Mouse (Mus musculus): ENCODE results near the gene Hist1h2ah. TPM values are rescaled to one million over a fixed set of nuclear protein-coding genes. Genes with fewer than 3 reads are reported as not detected.
A peak's percentile ranks its signal among the peaks of the same experiment; 100 is the strongest.

The Hist1h2ah gene
- polyA plus RNA-seq, 1 experiment from 2014 or later: 10.7 TPM

DNA sequence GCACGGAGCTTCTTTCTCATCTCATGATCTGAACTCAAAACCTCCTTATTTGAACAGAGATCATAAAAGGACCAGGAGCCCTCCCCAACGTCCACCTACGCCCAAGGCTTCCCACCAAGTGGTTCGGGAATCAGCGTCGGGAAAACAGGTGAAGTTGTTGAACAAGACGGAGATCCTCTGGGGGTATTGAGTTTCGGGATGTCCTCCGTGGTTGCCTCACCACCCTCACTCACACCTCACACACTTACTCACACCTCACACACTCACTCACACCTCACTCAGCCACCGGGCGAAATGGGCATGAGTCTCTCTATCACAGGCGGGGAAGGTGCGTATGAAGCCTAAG lies 38.6 kb downstream of the Hist1h2ah start:
- no peak for ATAC-seq (replicated peaks; ENCODE audit: low FRiP score)
- 0% methylated on average over 13 of the region's 13 CpGs for WGBS
- Histone ChIP-seq H3K36me3 (ENCODE audit: control insufficient read depth, insufficient read depth, low read length) (no peaks in the 10 kb centered on the region), H3K27ac (ENCODE audit: low read depth, low read length) (no peak overlapping the region), H3K9me3 (ENCODE audit: control insufficient read depth, low read length) (no peaks in the 10 kb centered on the region), H3K4me2 (peak overlapping the region; percentile 79), H3K4me3 (ENCODE audit: low read depth, low read length) (peak overlapping the region; percentile 39), H3K27me3 (replicated peaks; ENCODE audit: control insufficient read depth, insufficient read depth, low read length) (peaks cover 49% of the 10 kb centered on the region), H3K4me1 (replicated peaks; ENCODE audit: control insufficient read depth, insufficient read depth, low read length) (peaks cover 8% of the 10 kb centered on the region; the same call in 1 of the 2 replicates), H3K9ac (ENCODE audit: low read depth, low read length) (no peak overlapping the region)
- no peak for DNase-seq (ENCODE audit: low spot score)

DNA sequence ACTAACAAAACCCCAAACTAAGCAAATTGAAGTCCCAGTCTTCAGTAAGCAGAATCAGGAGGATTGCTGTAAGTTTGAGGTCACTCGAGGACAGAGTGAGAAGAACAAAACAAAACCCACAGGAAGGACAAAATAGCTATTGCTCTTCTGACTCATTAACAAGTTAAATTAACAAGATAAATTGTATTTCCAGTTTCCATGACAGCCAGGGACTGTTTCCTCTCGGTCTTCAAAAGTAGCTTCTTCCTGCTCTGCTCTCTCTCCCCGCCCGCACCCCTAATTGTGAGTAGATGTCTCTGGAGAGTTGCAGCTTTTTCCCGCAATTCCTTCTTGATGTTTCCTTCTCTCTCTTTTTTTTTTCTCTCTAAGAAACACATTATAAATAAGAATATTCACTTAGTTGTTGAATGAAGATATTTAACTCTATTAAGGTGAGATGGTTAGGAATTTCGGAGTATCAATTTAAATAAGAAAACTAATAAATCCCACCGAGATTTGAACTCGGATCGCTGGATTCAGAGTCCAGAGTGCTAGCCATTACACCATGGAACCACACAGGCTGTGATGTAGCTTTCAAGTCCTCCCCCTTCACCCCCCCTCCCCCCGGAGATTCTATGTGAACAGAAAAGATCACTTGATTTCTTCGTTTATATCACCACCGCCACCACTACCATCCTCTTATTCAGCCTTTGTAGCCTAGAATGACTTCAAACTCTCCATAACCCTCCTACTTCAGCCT lies 39.1 kb downstream of the Hist1h2ah start:
- H3K36me3 ChIP-seq (ENCODE audit: control insufficient read depth, insufficient read depth, low read length): no peaks in the 10 kb centered on the region
- H3K27me3 ChIP-seq (replicated peaks; ENCODE audit: control insufficient read depth, insufficient read depth, low read length): peaks cover 49% of the 10 kb centered on the region
- ATAC-seq (replicated peaks; ENCODE audit: low FRiP score) (peak; percentile 65), DNase-seq (ENCODE audit: low spot score) (peak; percentile 83)
- peaks cover 8% of the 10 kb centered on the region; the same call in 1 of the 2 replicates for H3K4me1 ChIP-seq (replicated peaks; ENCODE audit: control insufficient read depth, insufficient read depth, low read length)
- H3K4me3 ChIP-seq (ENCODE audit: low read depth, low read length): peak overlapping the region; percentile 39
- WGBS: under 1% methylated on average over 12 of the region's 12 CpGs
- peak overlapping the region; percentile 0; the same call in 1 of the 2 replicates for H3K9ac ChIP-seq (ENCODE audit: low read depth, low read length)
- no peaks in the 10 kb centered on the region for H3K9me3 ChIP-seq (ENCODE audit: control insufficient read depth, low read length)
- H3K4me2 ChIP-seq: peak overlapping the region; percentile 79
- H3K27ac ChIP-seq (ENCODE audit: low read depth, low read length): no peak overlapping the region

DNA sequence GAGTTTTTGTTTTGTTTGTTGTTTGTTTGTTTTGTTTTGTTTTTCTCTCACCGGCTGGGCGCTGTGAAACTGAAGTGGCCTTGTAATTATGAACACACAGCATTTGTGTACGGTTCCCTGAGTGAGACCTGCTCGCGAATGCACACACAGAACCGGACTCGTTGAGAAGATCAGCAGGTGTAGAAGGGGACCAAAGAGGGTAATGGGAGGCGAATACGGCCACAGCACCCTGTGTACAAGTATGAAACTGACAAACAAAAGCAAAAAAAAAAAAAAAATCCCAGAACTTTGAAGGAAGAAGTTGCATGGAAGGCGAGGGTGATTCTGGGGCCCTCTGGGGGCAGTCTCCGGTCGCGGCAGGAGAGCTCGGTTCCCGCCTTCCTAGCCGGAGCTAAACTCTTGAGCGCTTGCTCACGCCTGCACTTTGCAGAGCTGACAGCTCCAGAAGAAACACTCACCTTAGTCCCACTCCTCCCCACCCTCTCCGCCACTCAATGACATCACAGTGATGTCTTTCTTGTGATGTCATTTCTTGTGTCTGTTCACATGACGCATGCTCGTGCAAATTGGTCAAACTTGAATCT lies 39.9 kb downstream of the Hist1h2ah start:
- Histone ChIP-seq H3K4me3 (ENCODE audit: low read depth, low read length) (peak overlapping the region; percentile 39), H3K4me1 (replicated peaks; ENCODE audit: control insufficient read depth, insufficient read depth, low read length) (peaks cover 8% of the 10 kb centered on the region; the same call in 1 of the 2 replicates), H3K27ac (ENCODE audit: low read depth, low read length) (no peak overlapping the region), H3K9ac (ENCODE audit: low read depth, low read length) (peak overlapping the region; percentile 0; the same call in 1 of the 2 replicates), H3K9me3 (ENCODE audit: control insufficient read depth, low read length) (no peaks in the 10 kb centered on the region), H3K27me3 (replicated peaks; ENCODE audit: control insufficient read depth, insufficient read depth, low read length) (peaks cover 46% of the 10 kb centered on the region), H3K36me3 (ENCODE audit: control insufficient read depth, insufficient read depth, low read length) (no peaks in the 10 kb centered on the region), H3K4me2 (peak overlapping the region; percentile 79)
- DNase-seq (ENCODE audit: low spot score) (peak; percentile 70), ATAC-seq (replicated peaks; ENCODE audit: low FRiP score) (peak; percentile 61)
- WGBS: under 1% methylated on average over 21 of the region's 21 CpGs

DNA sequence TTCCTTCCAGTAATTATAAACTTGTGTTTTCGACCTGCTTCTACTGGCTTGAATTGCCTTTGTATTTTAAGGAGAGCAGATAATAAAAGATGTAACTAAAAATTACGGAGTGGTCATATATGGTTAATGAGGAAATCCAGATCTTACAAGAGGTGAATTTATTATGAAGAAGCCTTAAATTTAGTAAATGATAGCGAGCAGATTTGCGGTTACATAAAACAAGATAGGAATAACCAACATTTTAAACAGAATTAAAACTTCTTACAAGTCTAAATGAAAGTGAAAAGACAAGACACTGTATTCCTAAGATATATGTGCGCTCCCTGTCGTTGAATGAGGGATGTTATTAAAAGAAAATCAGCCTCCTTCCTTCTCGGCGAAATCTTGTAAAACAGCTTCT lies 40.5 kb downstream of the Hist1h2ah start:
- no peaks in the 10 kb centered on the region for H3K36me3 ChIP-seq (ENCODE audit: control insufficient read depth, insufficient read depth, low read length)
- DNase-seq (ENCODE audit: low spot score): no peak
- H3K9ac ChIP-seq (ENCODE audit: low read depth, low read length): no peak overlapping the region
- H3K4me3 ChIP-seq (ENCODE audit: low read depth, low read length): peak overlapping the region; percentile 39
- H3K27me3 ChIP-seq (replicated peaks; ENCODE audit: control insufficient read depth, insufficient read depth, low read length): peaks cover 42% of the 10 kb centered on the region
- H3K27ac ChIP-seq (ENCODE audit: low read depth, low read length): no peak overlapping the region
- peaks cover 8% of the 10 kb centered on the region; the same call in 1 of the 2 replicates for H3K4me1 ChIP-seq (replicated peaks; ENCODE audit: control insufficient read depth, insufficient read depth, low read length)
- WGBS: 3% methylated on average over 8 of the region's 8 CpGs
- H3K9me3 ChIP-seq (ENCODE audit: control insufficient read depth, low read length): no peaks in the 10 kb centered on the region
- H3K4me2 ChIP-seq: peak overlapping the region; percentile 79
- ATAC-seq (replicated peaks; ENCODE audit: low FRiP score): no peak

DNA sequence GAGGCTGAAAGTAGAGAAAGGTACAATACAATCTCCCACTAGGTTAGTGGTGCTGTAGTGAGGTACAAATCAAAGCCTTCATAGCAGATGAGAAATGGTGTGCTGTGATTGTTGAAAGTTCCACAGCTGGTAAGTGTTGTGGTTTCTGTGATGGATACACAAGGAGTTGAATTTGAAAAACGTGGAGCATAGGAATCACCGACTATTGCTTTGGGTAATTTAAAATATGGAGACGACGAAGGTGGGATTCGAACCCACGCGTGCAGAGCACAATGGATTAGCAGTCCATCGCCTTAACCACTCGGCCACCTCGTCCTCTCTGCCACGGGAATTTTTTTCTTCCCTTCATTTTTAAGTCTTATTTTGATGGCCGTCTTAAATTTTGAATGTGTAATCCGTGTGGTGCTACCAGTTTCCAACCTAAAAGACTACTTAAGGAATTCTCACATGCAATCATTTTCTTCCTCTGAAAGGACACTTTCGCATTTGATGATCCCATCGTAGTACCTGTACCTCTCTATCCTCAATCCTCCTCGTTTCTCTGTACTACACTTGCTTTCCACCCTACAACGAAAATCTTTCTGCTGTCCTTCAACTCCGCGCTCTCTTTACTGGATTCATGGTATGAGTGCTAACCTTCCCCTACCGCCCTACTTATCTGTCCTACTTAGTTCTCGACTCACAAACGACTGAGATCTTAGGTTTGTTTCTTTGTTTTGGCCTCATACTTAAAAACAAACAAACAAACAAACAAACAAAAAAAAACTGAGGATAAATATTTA lies 41.2 kb downstream of the Hist1h2ah start:
- Histone ChIP-seq H3K4me1 (replicated peaks; ENCODE audit: control insufficient read depth, insufficient read depth, low read length) (peaks cover 8% of the 10 kb centered on the region; the same call in 1 of the 2 replicates), H3K27me3 (replicated peaks; ENCODE audit: control insufficient read depth, insufficient read depth, low read length) (peaks cover 35% of the 10 kb centered on the region), H3K4me2 (peak overlapping the region; percentile 79), H3K4me3 (ENCODE audit: low read depth, low read length) (peak overlapping the region; percentile 31), H3K36me3 (ENCODE audit: control insufficient read depth, insufficient read depth, low read length) (no peaks in the 10 kb centered on the region), H3K9ac (ENCODE audit: low read depth, low read length) (no peak overlapping the region), H3K27ac (ENCODE audit: low read depth, low read length) (no peak overlapping the region), H3K9me3 (ENCODE audit: control insufficient read depth, low read length) (no peaks in the 10 kb centered on the region)
- ATAC-seq (replicated peaks; ENCODE audit: low FRiP score): peak; percentile 74
- under 1% methylated on average over 22 of the region's 22 CpGs for WGBS
- DNase-seq (ENCODE audit: low spot score): peak; percentile 83

DNA sequence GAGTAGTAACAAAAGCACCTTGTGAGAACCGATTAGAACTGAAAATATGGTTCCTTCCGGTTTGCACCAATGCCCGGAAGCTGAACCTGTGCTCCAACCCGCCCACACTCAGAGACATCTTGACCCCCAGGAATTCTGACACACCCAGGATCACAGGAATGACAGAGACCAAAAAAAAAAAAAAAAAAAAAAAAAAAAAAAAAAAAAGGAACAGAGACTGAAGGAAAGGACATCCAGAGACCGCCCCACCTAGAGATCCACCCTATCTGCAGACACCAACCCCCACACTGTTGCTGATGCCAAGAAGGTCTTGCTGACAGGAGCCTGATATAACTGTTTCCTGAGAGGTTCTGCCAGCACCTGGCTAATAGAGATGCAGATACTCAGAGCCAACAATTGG lies 42.8 kb downstream of the Hist1h2ah start:
- no peak overlapping the region for H3K27ac ChIP-seq (ENCODE audit: low read depth, low read length)
- H3K4me3 ChIP-seq (ENCODE audit: low read depth, low read length): no peak overlapping the region
- no peak overlapping the region for H3K9ac ChIP-seq (ENCODE audit: low read depth, low read length)
- peaks cover 19% of the 10 kb centered on the region for H3K27me3 ChIP-seq (replicated peaks; ENCODE audit: control insufficient read depth, insufficient read depth, low read length)
- DNase-seq (ENCODE audit: low spot score): peak; percentile 29
- H3K4me2 ChIP-seq: no peak overlapping the region
- no peaks in the 10 kb centered on the region for H3K36me3 ChIP-seq (ENCODE audit: control insufficient read depth, insufficient read depth, low read length)
- peaks cover 8% of the 10 kb centered on the region; the same call in 1 of the 2 replicates for H3K4me1 ChIP-seq (replicated peaks; ENCODE audit: control insufficient read depth, insufficient read depth, low read length)
- WGBS: 73% methylated on average over 5 of the region's 5 CpGs
- ATAC-seq (replicated peaks; ENCODE audit: low FRiP score): no peak
- H3K9me3 ChIP-seq (ENCODE audit: control insufficient read depth, low read length): no peaks in the 10 kb centered on the region

Small RNAs within 50 kb of the gene (microRNA-seq; reads per million reads assigned to microRNA genes)
- gene Gm26300 (ENCODE audit: borderline number of aligned reads) (not detected), gene Gm44390 (ENCODE audit: borderline number of aligned reads) (5.3 reads per million, percentile 13 among the genes with 10 or more reads in this experiment), gene Gm44486 (ENCODE audit: borderline number of aligned reads) (not detected)

Other genes starting within 250 kb of the Hist1h2ah start
- gene Hist1h2an, start 248.3 kb downstream of the Hist1h2ah start, polyA plus RNA-seq (2014; fragmentation: Nextera tagmentation; extraction: Ambion mirVana): 5.8 and 12.6 TPM in 2 replicates
- 0.86 and 1.6 TPM in 2 replicates for gene Hist1h2bp, start 248.1 kb downstream of the Hist1h2ah start, polyA plus RNA-seq (2014; fragmentation: Nextera tagmentation; extraction: Ambion mirVana)
- gene Hist1h2bq, start 225.4 kb downstream of the Hist1h2ah start, polyA plus RNA-seq (2014; fragmentation: Nextera tagmentation; extraction: Ambion mirVana): 12.7 and 19.5 TPM in 2 replicates
- 2.2 TPM in 1 of 2 replicates, not detected in the other for gene Hist1h2ao, start 225.1 kb downstream of the Hist1h2ah start, polyA plus RNA-seq (2014; fragmentation: Nextera tagmentation; extraction: Ambion mirVana)
- gene Hist1h4m, start 223.8 kb downstream of the Hist1h2ah start, polyA plus RNA-seq (2014; fragmentation: Nextera tagmentation; extraction: Ambion mirVana): not detected in 2 replicates
- 14.6 and 15.4 TPM in 2 replicates for gene Hist1h4n, start 203.4 kb downstream of the Hist1h2ah start, polyA plus RNA-seq (2014; fragmentation: Nextera tagmentation; extraction: Ambion mirVana)
- gene Hist1h2ap, start 202.1 kb downstream of the Hist1h2ah start, polyA plus RNA-seq (2014; fragmentation: Nextera tagmentation; extraction: Ambion mirVana): 4,759 and 5,033 TPM in 2 replicates
- 12.6 and 19.7 TPM in 2 replicates for gene Hist1h2br, start 201.8 kb downstream of the Hist1h2ah start, polyA plus RNA-seq (2014; fragmentation: Nextera tagmentation; extraction: Ambion mirVana)
- 5.1 and 5.9 TPM in 2 replicates for gene Zfp184, start 90.5 kb downstream of the Hist1h2ah start, polyA plus RNA-seq (2014; fragmentation: Nextera tagmentation; extraction: Ambion mirVana)
- gene Pom121l2, start 54.4 kb downstream of the Hist1h2ah start, polyA plus RNA-seq (2014; fragmentation: Nextera tagmentation; extraction: Ambion mirVana): not detected in 2 replicates
- gene Prss16, start 25.8 kb downstream of the Hist1h2ah start, polyA plus RNA-seq (2014; fragmentation: Nextera tagmentation; extraction: Ambion mirVana): 0.48 and 0.86 TPM in 2 replicates
- gene Hist1h2bk, start 302 bp upstream of the Hist1h2ah start, polyA plus RNA-seq (2014; fragmentation: Nextera tagmentation; extraction: Ambion mirVana): 4.1 and 4.6 TPM in 2 replicates
- 36.9 and 39.3 TPM in 2 replicates for gene Hist1h4i, start 5.8 kb upstream of the Hist1h2ah start, polyA plus RNA-seq (2014; fragmentation: Nextera tagmentation; extraction: Ambion mirVana)
- 26.4 and 36.7 TPM in 2 replicates for gene Hist1h2ag, start 7.4 kb upstream of the Hist1h2ah start, polyA plus RNA-seq (2014; fragmentation: Nextera tagmentation; extraction: Ambion mirVana)
- 11.2 and 13.2 TPM in 2 replicates for gene Hist1h2bj, start 7.6 kb upstream of the Hist1h2ah start, polyA plus RNA-seq (2014; fragmentation: Nextera tagmentation; extraction: Ambion mirVana)
- not detected in 2 replicates for gene Vmn1r188, start 48.9 kb upstream of the Hist1h2ah start, polyA plus RNA-seq (2014; fragmentation: Nextera tagmentation; extraction: Ambion mirVana)
- gene Vmn1r189, start 70.3 kb upstream of the Hist1h2ah start, polyA plus RNA-seq (2014; fragmentation: Nextera tagmentation; extraction: Ambion mirVana): not detected in 2 replicates
- not detected in 2 replicates for gene Vmn1r191, start 148.4 kb upstream of the Hist1h2ah start, polyA plus RNA-seq (2014; fragmentation: Nextera tagmentation; extraction: Ambion mirVana)
- gene Vmn1r192, start 155.6 kb upstream of the Hist1h2ah start, polyA plus RNA-seq (2014; fragmentation: Nextera tagmentation; extraction: Ambion mirVana): not detected in 2 replicates
- not detected in 2 replicates for gene Vmn1r193, start 187.6 kb upstream of the Hist1h2ah start, polyA plus RNA-seq (2014; fragmentation: Nextera tagmentation; extraction: Ambion mirVana)
- not detected in 2 replicates for gene Vmn1r194, start 208.6 kb upstream of the Hist1h2ah start, polyA plus RNA-seq (2014; fragmentation: Nextera tagmentation; extraction: Ambion mirVana)
- gene Vmn1r195, start 235.0 kb upstream of the Hist1h2ah start, polyA plus RNA-seq (2014; fragmentation: Nextera tagmentation; extraction: Ambion mirVana): not detected in 2 replicates

Data from liver, embryonic 11.5 days (tissue).